Mouse (Mus musculus): ENCODE measurements around the gene Rcan3. TPM values are rescaled to one million over a fixed set of nuclear protein-coding genes. Genes with fewer than 3 reads are reported as not detected.
A peak's percentile ranks its signal among the peaks of the same experiment; 100 is the strongest.

Gene Rcan3
- polyA plus RNA-seq (2012; ENCODE audit: insufficient read depth, low replicate concordance), result 1.6 and 17.7 TPM in 2 replicates

- Histone ChIP-seq H3K9me3 (no peaks in the 10 kb centered on the region), H3K4me1 (peaks cover 85% of the 10 kb centered on the region), H3K4me3 (replicated peaks) (peak within 1 kb of the TSS; percentile 96), H3K27me3 (replicated peaks) (no peaks in the 10 kb centered on the region), H3K36me3 (replicated peaks; ENCODE audit: low read length) (peaks cover 16% of the 10 kb centered on the region)
- no peak for TF ChIP-seq FLI1 (IDR thresholded peaks at IDR 0.05; ENCODE audit: low read length)
- TF ChIP-seq GATA1 (IDR thresholded peaks at IDR 0.05; ENCODE audit: borderline replicate concordance, low read length), result no peak
Measured at GRCm38 (mm10) chr4:135433443-135434394, at the start of gene Rcan3. TSS of gene Rcan3 (minus strand) at chr4:135433853.

GRCm38 (mm10) chr4:135480370-135480769 is 46.7 kb upstream of the Rcan3 start:
- TF ChIP-seq FLI1 (IDR thresholded peaks at IDR 0.05; ENCODE audit: low read length) (no peak), GATA1 (IDR thresholded peaks at IDR 0.05; ENCODE audit: borderline replicate concordance, low read length) (no peak)
- H3K36me3 ChIP-seq (replicated peaks; ENCODE audit: low read length), result peaks cover 92% of the 10 kb centered on the region
- no peaks in the 10 kb centered on the region for H3K27me3 ChIP-seq (replicated peaks)
- no peak overlapping the region for H3K4me3 ChIP-seq (replicated peaks)
- H3K9me3 ChIP-seq, result no peaks in the 10 kb centered on the region
- H3K4me1 ChIP-seq, result peaks cover 26% of the 10 kb centered on the region

- peaks cover 9% of the 10 kb centered on the region for H3K4me1 ChIP-seq
- TF ChIP-seq FLI1 (IDR thresholded peaks at IDR 0.05; ENCODE audit: low read length) (no peak), GATA1 (IDR thresholded peaks at IDR 0.05; ENCODE audit: borderline replicate concordance, low read length) (no peak)
Measured at GRCm38 (mm10) chr4:135477851-135478250, 44.2 kb upstream of the Rcan3 start.

GRCm38 (mm10) chr4:135463406-135463805 is 29.8 kb upstream of the Rcan3 start:
- Histone ChIP-seq H3K36me3 (replicated peaks; ENCODE audit: low read length) (peaks cover 56% of the 10 kb centered on the region), H3K4me3 (replicated peaks) (no peak overlapping the region), H3K27me3 (replicated peaks) (no peaks in the 10 kb centered on the region), H3K4me1 (no peaks in the 10 kb centered on the region), H3K9me3 (no peaks in the 10 kb centered on the region)
- TF ChIP-seq GATA1 (IDR thresholded peaks at IDR 0.05; ENCODE audit: borderline replicate concordance, low read length) (no peak), FLI1 (IDR thresholded peaks at IDR 0.05; ENCODE audit: low read length) (no peak)

More at GRCm38 (mm10) chr4:135477851-135478250, 44.2 kb upstream of the Rcan3 start:
- peaks cover 97% of the 10 kb centered on the region for H3K36me3 ChIP-seq (replicated peaks; ENCODE audit: low read length)
- H3K4me3 ChIP-seq (replicated peaks), result no peak overlapping the region
- H3K9me3 ChIP-seq, result no peaks in the 10 kb centered on the region
- no peaks in the 10 kb centered on the region for H3K27me3 ChIP-seq (replicated peaks)

- Histone ChIP-seq H3K27me3 (replicated peaks) (no peaks in the 10 kb centered on the region), H3K9me3 (peaks cover 1% of the 10 kb centered on the region; the same call in 1 of the 2 replicates), H3K36me3 (replicated peaks; ENCODE audit: low read length) (peaks cover 61% of the 10 kb centered on the region), H3K4me3 (replicated peaks) (no peak overlapping the region), H3K4me1 (peaks cover 36% of the 10 kb centered on the region)
- TF ChIP-seq GATA1 (IDR thresholded peaks at IDR 0.05; ENCODE audit: borderline replicate concordance, low read length) (no peak), FLI1 (IDR thresholded peaks at IDR 0.05; ENCODE audit: low read length) (no peak)
Measured at GRCm38 (mm10) chr4:135453572-135453971, 19.9 kb upstream of the Rcan3 start.

GRCm38 (mm10) chr4:135453164-135453563 is 19.5 kb upstream of the Rcan3 start:
- Histone ChIP-seq H3K9me3 (peaks cover 5% of the 10 kb centered on the region), H3K27me3 (replicated peaks) (no peaks in the 10 kb centered on the region), H3K4me1 (peaks cover 40% of the 10 kb centered on the region), H3K36me3 (replicated peaks; ENCODE audit: low read length) (peaks cover 63% of the 10 kb centered on the region), H3K4me3 (replicated peaks) (no peak overlapping the region)
- TF ChIP-seq FLI1 (IDR thresholded peaks at IDR 0.05; ENCODE audit: low read length) (no peak), GATA1 (IDR thresholded peaks at IDR 0.05; ENCODE audit: borderline replicate concordance, low read length) (no peak)

GRCm38 (mm10) chr4:135451360-135452015 is 17.8 kb upstream of the Rcan3 start:
- TF ChIP-seq FLI1 (IDR thresholded peaks at IDR 0.05; ENCODE audit: low read length) (no peak), GATA1 (IDR thresholded peaks at IDR 0.05; ENCODE audit: borderline replicate concordance, low read length) (no peak)
- H3K36me3 ChIP-seq (replicated peaks; ENCODE audit: low read length), result peaks cover 63% of the 10 kb centered on the region
- H3K4me1 ChIP-seq, result peaks cover 42% of the 10 kb centered on the region
- H3K4me3 ChIP-seq (replicated peaks), result no peak overlapping the region
- H3K27me3 ChIP-seq (replicated peaks), result no peaks in the 10 kb centered on the region
- H3K9me3 ChIP-seq, result peaks cover 5% of the 10 kb centered on the region

GRCm38 (mm10) chr4:135442473-135442872 is 8.8 kb upstream of the Rcan3 start:
- Histone ChIP-seq H3K27me3 (replicated peaks) (no peaks in the 10 kb centered on the region), H3K9me3 (no peaks in the 10 kb centered on the region; the same call in 1 of the 2 replicates), H3K36me3 (replicated peaks; ENCODE audit: low read length) (no peaks in the 10 kb centered on the region), H3K4me3 (replicated peaks) (no peak overlapping the region), H3K4me1 (peaks cover 36% of the 10 kb centered on the region)
- TF ChIP-seq GATA1 (IDR thresholded peaks at IDR 0.05; ENCODE audit: borderline replicate concordance, low read length), result no peak
- no peak for TF ChIP-seq FLI1 (IDR thresholded peaks at IDR 0.05; ENCODE audit: low read length)

- Histone ChIP-seq H3K4me1 (peaks cover 58% of the 10 kb centered on the region), H3K9me3 (no peaks in the 10 kb centered on the region), H3K36me3 (replicated peaks; ENCODE audit: low read length) (no peaks in the 10 kb centered on the region), H3K4me3 (replicated peaks) (peak overlapping the region; percentile 88), H3K27me3 (replicated peaks) (no peaks in the 10 kb centered on the region)
- TF ChIP-seq GATA1 (IDR thresholded peaks at IDR 0.05; ENCODE audit: borderline replicate concordance, low read length) (peak; percentile 48; the same call in 1 of the 3 replicates), FLI1 (IDR thresholded peaks at IDR 0.05; ENCODE audit: low read length) (no peak)
Measured at GRCm38 (mm10) chr4:135439904-135440522, 6.4 kb upstream of the Rcan3 start.

All from megakaryocyte, embryonic 14.5 days (primary cell).